In the genomic region with DNA sequence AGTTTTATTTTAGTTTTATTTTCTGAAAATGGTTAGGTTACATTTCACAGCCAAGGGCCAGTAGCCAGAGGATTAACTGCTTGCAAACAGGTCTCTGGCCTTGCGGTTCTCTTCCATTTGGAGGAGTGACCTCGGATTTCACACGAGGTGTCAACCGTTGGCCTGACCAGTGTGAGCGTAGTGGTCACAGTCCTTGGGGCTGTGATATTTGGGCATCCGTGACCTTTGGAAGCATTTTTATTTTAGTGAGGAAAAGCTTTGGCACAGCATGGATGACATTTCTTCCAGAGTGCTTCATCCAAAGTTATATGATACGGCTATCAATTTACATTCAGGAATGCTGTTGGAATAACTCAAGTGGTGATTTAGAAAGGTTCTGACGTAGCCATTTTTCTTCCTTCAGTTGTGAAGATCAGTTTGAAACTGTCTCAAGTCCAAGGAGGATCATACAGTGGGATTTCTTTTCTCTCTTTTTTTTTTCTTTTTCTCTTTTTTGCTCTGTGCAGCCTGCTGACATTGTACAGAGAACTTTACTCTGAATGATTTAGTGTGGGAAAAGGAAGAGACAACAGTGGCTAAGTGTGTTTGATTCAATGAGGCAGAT, we compare ENCODE assay signal across 20 mouse cellular contexts. TPM values are rescaled to one million over a fixed set of nuclear protein-coding genes. Genes with fewer than 3 reads are reported as not detected.
DNase-seq lines count a peak whose midpoint lies in the region; ATAC-seq and TF ChIP-seq lines count a peak whose summit lies in the region.
"Had no signal": no experiment of that assay in that cellular context is flagged by ENCODE, and none has a peak within 500 bp of the region (broad histone marks: within the 10 kb centered on the region; RNA-seq: fewer than 3 reads in every experiment).

No protein-coding gene starts in this region.

- peak; percentile 15 for DNase-seq in gastrocnemius, postnatal 10 days
- no peak for DNase-seq in gastrocnemius, adult 18-20 months (ENCODE audit: low spot score)
- peak; percentile 58 for DNase-seq in kidney, postnatal 0 days (ENCODE audit: low spot score)
- no peak for DNase-seq in kidney, adult 9 months
- DNase-seq in cerebellum, adult 2 months = no peak
- DNase-seq in spleen, adult 18-20 months = no peak
- DNase-seq: B cell, adult 2 months; cerebellum, adult 9-10 months; kidney, adult 8-10 months; retina, postnatal 1 day; thymus, postnatal 14 days had no signal

- no peak overlapping the region for H3K27ac ChIP-seq in kidney, postnatal 0 days
- peak overlapping the region; percentile 39; the same call in 1 of the 2 replicates for H3K27ac ChIP-seq in embryonic facial prominence, embryonic 15.5 days (replicated peaks)
- H3K27ac ChIP-seq in cerebellum, adult 2 months (ENCODE audit: insufficient read depth, low read length) = no peak overlapping the region
- H3K27ac ChIP-seq: hindbrain, embryonic 13.5 days; limb, embryonic 15.5 days; liver, embryonic 15.5 days had no signal

- H3K9ac ChIP-seq in kidney, postnatal 0 days (ENCODE audit: low read depth, low read length) = no peak overlapping the region
- no peak overlapping the region for H3K9ac ChIP-seq in embryonic facial prominence, embryonic 15.5 days
- H3K9ac ChIP-seq: heart, embryonic 12.5 days; hindbrain, embryonic 13.5 days; limb, embryonic 15.5 days; liver, embryonic 15.5 days had no signal

- WGBS in kidney, postnatal 0 days = 38% methylated on average over 8 of the region's 8 CpGs
- 48% methylated on average over 8 of the region's 8 CpGs for WGBS in embryonic facial prominence, embryonic 15.5 days
- 77% methylated on average over 8 of the region's 8 CpGs for WGBS in cerebellum, adult 2 months

- H3K4me2 ChIP-seq in kidney, postnatal 0 days (ENCODE audit: low read length) = no peak overlapping the region
- H3K4me2 ChIP-seq in embryonic facial prominence, embryonic 15.5 days (replicated peaks) = no peak overlapping the region
- H3K4me2 ChIP-seq: heart, embryonic 12.5 days; hindbrain, embryonic 13.5 days; limb, embryonic 15.5 days; liver, embryonic 15.5 days; midbrain, embryonic 11.5 days had no signal

- H3K4me3 ChIP-seq in kidney, postnatal 0 days (replicated peaks; ENCODE audit: low read depth, low read length) = no peak overlapping the region
- H3K4me3 ChIP-seq in embryonic facial prominence, embryonic 15.5 days (replicated peaks) = no peak overlapping the region
- H3K4me3 ChIP-seq in cerebellum, adult 2 months (replicated peaks; ENCODE audit: insufficient read depth, low read depth, low read length) = no peak overlapping the region
- H3K4me3 ChIP-seq: heart, embryonic 12.5 days; hindbrain, embryonic 13.5 days; limb, embryonic 15.5 days; liver, embryonic 15.5 days had no signal

- ATAC-seq in kidney, postnatal 0 days (replicated peaks; ENCODE audit: low FRiP score, low read depth) = no peak
- no peak for ATAC-seq in embryonic facial prominence, embryonic 15.5 days (ENCODE audit: insufficient number of reproducible peaks, low FRiP score, low TSS enrichment, low read depth)
- ATAC-seq: inflammation-experienced regulatory T-cells, adult 6 months; lung, postnatal 0 days had no signal

- H3K4me1 ChIP-seq in kidney, postnatal 0 days (replicated peaks; ENCODE audit: insufficient read depth, low read length) = 0 out of 2 replicates have a peak, but pooled peaks cover 5% of the 10 kb centered on the region
- peaks cover 7% of the 10 kb centered on the region; the same call in 1 of the 2 replicates for H3K4me1 ChIP-seq in embryonic facial prominence, embryonic 15.5 days
- H3K4me1 ChIP-seq in cerebellum, adult 2 months (ENCODE audit: control insufficient read depth, insufficient read depth, low read length) = no peaks in the 10 kb centered on the region
- H3K4me1 ChIP-seq: hindbrain, embryonic 13.5 days; liver, embryonic 15.5 days had no signal

- no peaks in the 10 kb centered on the region for H3K27me3 ChIP-seq in kidney, postnatal 0 days (ENCODE audit: insufficient read depth, low read length)
- no peaks in the 10 kb centered on the region for H3K27me3 ChIP-seq in embryonic facial prominence, embryonic 15.5 days
- no peaks in the 10 kb centered on the region for H3K27me3 ChIP-seq in cerebellum, adult 2 months (ENCODE audit: control insufficient read depth, insufficient read depth, low read length)
- H3K27me3 ChIP-seq: heart, embryonic 12.5 days; hindbrain, embryonic 13.5 days; limb, embryonic 15.5 days; liver, embryonic 15.5 days had no signal

- no peaks in the 10 kb centered on the region for H3K36me3 ChIP-seq in kidney, postnatal 0 days (ENCODE audit: insufficient read depth, low read length)
- H3K36me3 ChIP-seq in embryonic facial prominence, embryonic 15.5 days = no peaks in the 10 kb centered on the region
- H3K36me3 ChIP-seq: hindbrain, embryonic 13.5 days; liver, embryonic 15.5 days had no signal

- no peaks in the 10 kb centered on the region for H3K9me3 ChIP-seq in kidney, postnatal 0 days (replicated peaks; ENCODE audit: low read length)
- 0 out of 2 replicates have a peak, but pooled peaks cover 6% of the 10 kb centered on the region for H3K9me3 ChIP-seq in embryonic facial prominence, embryonic 15.5 days (replicated peaks)
- H3K9me3 ChIP-seq: liver, embryonic 15.5 days had no signal

- no peak for TF ChIP-seq POLR2A in cerebellum, adult 2 months (IDR thresholded peaks at IDR 0.05; ENCODE audit: borderline replicate concordance, insufficient read depth, low read length)

- no peak for TF ChIP-seq CTCF in kidney, postnatal 0 days (IDR thresholded peaks at IDR 0.05; ENCODE audit: low read depth)
- TF ChIP-seq CTCF in cerebellum, adult 2 months (IDR thresholded peaks at IDR 0.05; ENCODE audit: borderline replicate concordance, insufficient read depth, low read depth, low read length) = no peak

RNA-seq across cellular contexts. Expression of gene Ltbp1, which starts 44.1 kb away (rescaled TPM):
- 10 to 100 TPM; 24.6 to 29.1 TPM for total RNA-seq in gastrocnemius, postnatal 10 days (2021)
- 1 to 10 TPM; 6.5 to 8.6 TPM for total RNA-seq in gastrocnemius, adult 18-20 months (2021)
- polyA plus RNA-seq in kidney, postnatal 0 days (2015; fragmentation: Nextera tagmentation; extraction: Ambion mirVana) = 29.7 and 30.2 TPM in 2 replicates
- polyA plus RNA-seq in embryonic facial prominence, embryonic 15.5 days (2015; fragmentation: Nextera tagmentation; extraction: Ambion mirVana) = 48.0 and 55.5 TPM in 2 replicates
- 1.8 and 1.9 TPM in 2 replicates for polyA plus RNA-seq in cerebellum, adult 2 months (2012; rRNA removed)
- total RNA-seq: granulocyte monocyte progenitor cell, adult 5-6 weeks had no signal
- polyA plus RNA-seq: inflammation-experienced regulatory T-cells, adult 6 months had no signal

Comparison
In these comparisons a context has a peak if more than half of its experiments do, and no peak if none do; other contexts are left out.
1. DNase-seq: peak in gastrocnemius, postnatal 10 days (single experiment) and kidney, postnatal 0 days (single experiment); none in gastrocnemius, adult 18-20 months (single experiment), kidney, adult 9 months (single experiment), cerebellum, adult 2 months (0 of 2) and spleen, adult 18-20 months (0 of 2).
2. RNA of gene Ltbp1, which starts 44.1 kb away (polyA plus RNA-seq): 48.0 to 55.5 TPM in embryonic facial prominence, embryonic 15.5 days and 29.7 to 30.2 TPM in kidney, postnatal 0 days; 1.8 to 1.9 TPM in cerebellum, adult 2 months; every median in the first group is over 10 times any median in the second.